Mouse (Mus musculus): Measurements from ENCODE around the gene Apoc4.
A peak's percentile ranks its signal among the peaks of the same experiment; 100 is the strongest.
"Not testable (repeated sequence)": the region's sequence is repeated elsewhere in the genome, so short reads cannot be mapped to it uniquely, and the experiment has no call there.

Apoc4 gene

GRCm38 (mm10) chr7:19698907-19699826 is 17.9 kb upstream of the Apoc4 start, which contains the start of gene Apoe:
Apoe (minus strand) TSS chr7:19699188.
- DNase-seq: peak; percentile 99

DNA sequence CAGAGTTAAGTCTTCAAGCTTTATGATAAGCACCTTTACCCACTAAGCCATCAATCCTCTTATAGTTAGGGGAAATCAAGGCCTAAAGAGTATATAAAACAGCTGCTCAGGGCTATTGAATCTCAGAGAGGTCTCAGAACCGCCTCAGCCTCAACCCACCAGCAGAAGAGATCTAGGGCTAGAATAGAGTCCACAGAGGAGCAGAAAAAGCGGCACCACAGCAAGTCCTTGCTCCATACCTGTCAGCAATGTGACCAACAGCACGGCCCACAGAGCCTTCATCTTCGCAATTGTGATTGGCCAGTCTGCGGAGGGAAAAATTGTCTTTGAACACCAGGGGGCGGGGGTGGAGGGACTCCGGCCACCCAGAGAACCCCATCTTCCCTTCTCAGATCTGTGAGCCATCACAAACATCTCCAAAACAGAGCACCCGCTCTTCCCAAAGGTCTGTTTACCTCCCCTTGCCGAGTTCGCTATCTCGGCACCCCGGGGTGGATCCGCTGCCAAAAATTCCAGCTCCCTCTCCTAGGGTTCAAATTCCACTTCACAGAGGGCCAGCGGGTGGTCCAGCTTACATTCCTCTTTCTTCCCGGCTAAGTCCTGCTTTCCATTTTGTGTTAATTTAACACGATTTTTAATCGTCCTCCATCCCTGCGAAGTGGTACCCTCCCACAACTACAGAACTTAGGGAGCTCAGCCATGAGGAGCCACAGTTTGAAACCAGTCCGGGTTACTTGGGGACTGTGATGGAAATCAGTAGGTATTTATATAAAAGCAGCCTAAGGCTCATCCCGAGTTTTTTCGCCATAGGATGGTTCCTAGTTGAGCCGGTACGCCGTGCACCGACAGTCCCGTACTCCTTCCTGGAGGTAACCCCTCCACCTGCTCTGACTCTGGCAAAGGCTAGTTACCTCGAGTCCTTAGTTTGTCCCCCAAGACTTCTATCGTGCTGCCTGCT is 16.9 kb upstream of the Apoc4 start:
- DNase-seq: peak; percentile 94

DNA sequence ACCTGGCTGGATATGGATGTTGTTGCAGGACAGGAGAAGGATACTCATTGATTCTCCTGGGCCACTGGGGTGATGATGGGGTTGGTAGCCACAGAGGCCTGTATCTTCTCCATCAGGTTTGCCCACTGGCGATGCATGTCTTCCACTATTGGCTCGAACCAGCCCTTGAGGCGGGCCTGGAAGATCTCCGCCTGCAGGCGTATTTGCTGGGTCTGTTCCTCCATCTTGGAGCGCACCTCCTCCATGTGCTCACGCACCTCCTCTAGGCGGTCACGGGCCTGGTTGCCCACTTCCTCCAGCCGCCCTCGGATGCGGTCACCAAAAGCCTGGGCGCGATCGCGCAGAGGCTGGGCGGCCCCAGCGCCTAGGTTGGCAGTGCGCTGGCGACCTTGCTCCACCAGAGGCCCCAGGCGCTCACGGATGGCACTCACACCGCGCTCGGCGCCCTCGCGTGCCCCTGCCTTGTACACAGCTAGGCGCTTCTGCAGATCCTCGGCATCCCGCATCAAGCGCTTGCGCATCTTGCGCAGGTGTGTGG is 15.1 kb upstream of the Apoc4 start:
- peak; percentile 91 for DNase-seq

GRCm38 (mm10) chr7:19695881-19696280 is 14.6 kb upstream of the Apoc4 start:
- DNase-seq: no peak

GRCm38 (mm10) chr7:19695213-19695594 is 13.9 kb upstream of the Apoc4 start:
- DNase-seq: no peak

GRCm38 (mm10) chr7:19694336-19695212 is 13.3 kb upstream of the Apoc4 start:
- DNase-seq: peak; percentile 95

GRCm38 (mm10) chr7:19693421-19693820 is 12.1 kb upstream of the Apoc4 start:
- DNase-seq: peak; percentile 98

DNA sequence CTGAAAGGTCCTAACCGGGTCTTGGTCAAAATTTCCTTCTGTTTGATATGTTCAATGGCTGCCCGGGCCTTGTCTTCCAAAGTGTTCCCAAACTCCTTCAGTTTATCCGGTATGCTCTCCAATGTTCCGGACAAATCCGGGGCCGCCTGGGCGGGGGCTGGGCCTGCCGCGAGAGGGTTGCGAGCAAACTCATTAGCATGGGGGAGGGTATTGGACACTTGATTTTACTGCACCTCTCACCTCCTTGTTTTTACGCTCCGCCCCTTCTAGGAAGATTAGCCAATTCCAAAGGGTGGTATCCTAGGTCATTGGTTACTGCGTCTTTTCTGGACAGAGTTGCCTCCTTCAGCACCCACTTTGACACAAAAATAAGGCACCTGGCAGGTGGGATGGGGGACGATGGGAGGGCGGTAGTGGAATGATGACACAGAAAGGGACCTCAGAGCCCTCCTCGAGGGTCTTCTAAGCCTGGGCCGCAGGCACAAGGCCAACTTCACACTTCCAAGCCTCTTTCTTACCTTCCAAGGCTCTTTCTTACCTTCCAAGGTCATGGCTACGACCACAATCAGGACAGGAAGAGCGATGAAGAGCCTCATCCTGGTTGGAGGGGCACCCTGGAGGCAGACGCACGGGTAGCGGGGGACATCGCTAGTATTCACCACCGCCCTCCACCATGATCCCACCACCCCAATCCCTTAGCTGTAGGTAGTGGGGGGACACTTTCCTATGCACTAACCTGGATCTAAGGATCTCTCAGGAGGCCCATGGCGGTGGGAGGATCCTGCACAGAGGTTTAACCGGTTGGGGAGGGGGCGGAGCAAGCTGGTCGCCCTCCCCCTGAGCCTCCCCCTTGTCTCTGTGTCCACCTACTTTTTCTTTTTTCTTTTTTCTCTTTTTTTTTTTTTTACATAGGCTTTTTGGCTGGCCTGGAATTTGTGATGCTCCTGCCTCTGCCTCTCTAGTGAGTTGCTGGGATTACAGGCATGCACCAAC is 10.9 kb upstream of the Apoc4 start, which contains the start of gene Apoc1:
Gene Apoc1, minus strand, starts transcription at position 788 of the 993 bp plus-strand sequence.
- DNase-seq: peak; percentile 94

DNA sequence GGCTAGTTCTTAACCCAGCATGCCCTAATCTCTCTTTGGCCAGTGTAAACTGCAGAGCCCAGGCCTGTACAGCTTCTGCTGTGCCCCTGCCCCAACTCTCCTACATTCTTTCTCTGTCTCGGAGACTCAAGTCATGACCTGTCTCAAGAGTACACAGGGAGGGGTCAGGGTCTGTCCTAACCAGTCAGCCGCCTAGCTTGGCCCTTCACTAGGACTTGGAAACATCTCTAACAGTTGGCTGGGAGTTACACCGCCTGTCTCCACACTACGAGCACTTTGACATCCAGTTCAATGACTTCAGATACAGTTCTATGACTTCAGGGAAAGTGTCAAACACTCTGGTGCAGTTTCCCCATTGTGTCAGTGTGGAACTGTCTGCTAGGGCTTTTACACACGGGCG is 10.2 kb upstream of the Apoc4 start:
- DNase-seq: no peak

DNA sequence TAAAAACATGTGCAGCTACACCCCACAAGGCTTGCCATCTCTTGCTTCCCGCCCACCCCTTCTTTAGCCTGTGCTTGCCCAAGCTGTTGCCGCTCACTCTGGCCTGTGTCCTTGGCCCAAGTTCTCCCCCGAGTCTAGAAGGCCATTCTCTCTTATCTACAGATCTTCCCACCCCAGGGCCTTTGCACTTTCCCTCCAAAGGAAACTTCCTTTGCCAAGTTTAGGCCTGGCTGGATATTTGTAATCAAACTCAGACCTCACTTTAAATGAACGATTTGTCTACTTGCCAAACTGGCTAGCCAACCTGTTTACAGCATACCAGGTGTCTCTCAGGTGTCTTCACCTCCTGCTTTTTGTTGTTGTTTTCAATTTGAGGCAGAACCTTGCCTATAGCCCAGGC is 9.6 kb upstream of the Apoc4 start:
- no peak for DNase-seq

- DNase-seq: no peak
Measured at GRCm38 (mm10) chr7:19688611-19689010, 7.3 kb upstream of the Apoc4 start.

DNA sequence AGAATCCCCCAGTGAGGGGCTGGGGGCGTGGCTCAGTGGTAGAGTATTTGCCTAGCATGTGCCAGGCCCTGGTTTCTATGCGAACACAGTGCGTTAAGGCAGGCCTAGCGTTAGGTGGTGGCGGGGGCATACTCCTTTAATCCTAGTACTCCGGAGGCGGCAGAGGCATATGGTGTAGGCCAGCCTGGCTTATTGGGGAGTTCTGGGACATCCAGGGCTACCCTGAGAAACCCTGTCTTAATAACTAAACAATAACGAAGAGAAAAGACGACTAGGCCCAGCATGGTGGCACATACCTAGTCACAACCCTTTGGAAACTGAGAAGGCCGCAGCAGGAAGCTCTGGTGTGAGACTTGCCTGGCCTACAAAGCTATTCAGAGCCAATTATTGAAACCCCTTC is 6.8 kb upstream of the Apoc4 start:
- DNase-seq: no peak

DNA sequence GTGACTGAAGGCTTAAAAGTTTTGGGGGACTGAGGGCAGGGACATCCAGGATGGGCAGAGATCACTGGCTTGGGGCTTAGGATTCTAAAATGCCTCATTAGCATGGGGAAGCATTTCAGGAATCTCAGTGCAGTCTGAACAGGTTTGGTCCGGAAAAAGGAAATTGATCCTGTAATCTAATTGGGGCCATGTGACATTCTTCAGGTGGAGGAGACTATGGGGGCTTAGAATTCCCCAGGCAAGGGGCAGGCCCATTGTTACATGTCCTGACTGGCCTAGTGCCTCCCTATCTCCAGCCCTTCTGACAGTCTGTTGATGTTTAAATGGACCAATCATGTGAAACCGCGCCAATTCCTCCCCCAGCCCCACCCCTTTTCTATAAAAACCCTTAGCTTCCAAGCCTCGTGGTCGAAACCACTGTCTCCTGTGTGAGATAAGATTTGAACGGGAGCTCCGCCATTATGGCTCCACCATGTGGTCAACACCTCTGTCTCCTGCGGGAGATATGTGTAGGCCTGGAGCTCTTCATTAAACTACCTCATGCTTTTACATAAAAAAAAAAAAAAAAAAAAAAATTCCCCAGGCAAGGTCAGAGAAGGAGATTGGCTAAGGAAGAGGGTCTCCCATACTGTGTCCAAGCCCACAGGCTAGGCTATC is 5.8 kb upstream of the Apoc4 start:
- DNase-seq: not testable (repeated sequence)

- DNase-seq: no peak
Measured at GRCm38 (mm10) chr7:19686521-19686920, 5.2 kb upstream of the Apoc4 start.

DNA sequence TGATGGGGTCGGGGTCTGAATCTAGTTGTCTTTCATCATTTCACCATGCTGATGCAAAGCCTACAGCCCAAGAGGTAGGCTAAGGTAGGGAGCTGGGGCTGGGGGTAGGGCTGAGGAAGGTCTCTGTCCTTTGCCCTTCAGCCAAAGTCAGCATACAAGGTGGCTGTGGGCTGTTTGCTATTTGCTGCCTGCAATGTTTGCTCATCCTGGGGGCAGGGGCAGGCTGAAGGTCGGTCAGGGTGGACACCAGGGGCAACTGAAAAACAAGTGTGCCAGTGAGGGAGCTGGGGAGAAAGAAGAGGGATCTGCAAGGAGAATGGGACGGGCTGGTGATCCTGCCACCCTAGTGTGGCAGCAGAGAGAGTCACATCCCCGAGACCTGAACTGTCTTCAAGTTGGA is 4.1 kb upstream of the Apoc4 start:
- no peak for DNase-seq

GRCm38 (mm10) chr7:19683771-19684201 is 2.5 kb upstream of the Apoc4 start:
- DNase-seq: no peak

GRCm38 (mm10) chr7:19682979-19683378 is 1.7 kb upstream of the Apoc4 start:
- DNase-seq: no peak

DNA sequence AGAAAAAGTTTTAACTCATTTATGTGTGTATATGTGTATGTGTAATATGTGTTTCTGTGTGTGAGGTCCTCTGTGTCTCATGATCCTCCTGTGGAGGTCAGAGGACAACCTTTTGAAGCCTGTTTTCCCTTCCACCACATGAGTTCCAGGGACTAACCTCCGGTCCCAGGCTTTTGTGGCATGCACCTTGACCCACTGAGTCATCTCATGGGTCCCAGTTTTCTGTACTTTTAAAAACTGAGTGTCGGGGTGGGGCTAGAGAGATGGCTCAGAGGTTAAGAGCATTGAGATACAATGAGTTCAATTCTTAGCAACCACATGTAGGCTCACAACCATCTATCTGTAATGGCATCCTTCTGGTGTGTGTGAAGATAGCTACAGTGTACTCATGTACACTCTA is 577 bp downstream of the Apoc4 start:
- DNase-seq: no peak

- DNase-seq: no peak
Measured at GRCm38 (mm10) chr7:19678901-19679300, 2.4 kb downstream of the Apoc4 start.

DNA sequence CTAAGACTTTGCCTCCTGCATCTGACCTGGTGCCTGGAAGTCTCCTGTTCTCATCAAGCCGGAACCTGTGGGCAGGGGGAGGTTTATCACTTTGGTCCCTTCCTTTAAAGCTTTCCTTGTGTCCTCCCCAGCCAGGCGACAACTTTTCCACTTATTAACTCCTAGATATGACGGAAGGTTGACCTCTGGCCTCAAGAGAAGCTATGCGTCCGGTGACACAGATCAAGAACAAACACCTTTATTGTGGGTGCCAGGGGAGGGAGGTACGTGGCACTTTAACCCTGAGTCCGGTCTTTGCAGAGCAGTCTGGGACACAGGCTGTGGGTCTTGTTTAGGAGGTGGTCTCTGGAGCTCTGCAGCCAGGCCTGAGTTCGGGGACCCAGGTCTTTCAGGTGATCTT is 3.4 kb downstream of the Apoc4 start, which contains the start of gene Apoc2:
Gene Apoc2, minus strand, starts transcription at position 70 of the 400 bp plus-strand sequence.
- no peak for DNase-seq

Data from heart, adult 11 months (tissue).